Mouse (Mus musculus): ENCODE results near the gene Sh3kbp1.

GRCm38 (mm10) chrX:159591633-159592032 lies 35.4 kb upstream of the Sh3kbp1 start:
- TF ChIP-seq CTCF (IDR thresholded peaks at IDR 0.05; ENCODE audit: low read depth, low read length) (no peak), POLR2A (IDR thresholded peaks at IDR 0.05; ENCODE audit: borderline replicate concordance, low read depth, low read length) (no peak)
